Mouse (Mus musculus) splenic B cell, adult 2 months (primary cell): ENCODE measurements around the gene Rlbp1.

Source experiments
- DNase-seq: peaks from one replicate; pipeline ENCODE4 v3.0.0-alpha.2; 2011; ENCODE audit warnings: low read depth, low spot score
- H3K27me3 ChIP-seq: 2 replicates; pipeline ENCODE4 v1.6.1; 2012; ENCODE audit warnings: mild to moderate bottlenecking, low read length, moderate library complexity, mixed read lengths; ENCODE audit not compliant: control insufficient read depth, poor library complexity, insufficient read depth, severe bottlenecking
- H3K36me3 ChIP-seq: 2 replicates; pipeline ENCODE4 v1.6.1; 2012; ENCODE audit warnings: mild to moderate bottlenecking, low read length, moderate library complexity, mixed read lengths; ENCODE audit not compliant: control insufficient read depth, poor library complexity, insufficient read depth, severe bottlenecking

Gene Rlbp1

DNA sequence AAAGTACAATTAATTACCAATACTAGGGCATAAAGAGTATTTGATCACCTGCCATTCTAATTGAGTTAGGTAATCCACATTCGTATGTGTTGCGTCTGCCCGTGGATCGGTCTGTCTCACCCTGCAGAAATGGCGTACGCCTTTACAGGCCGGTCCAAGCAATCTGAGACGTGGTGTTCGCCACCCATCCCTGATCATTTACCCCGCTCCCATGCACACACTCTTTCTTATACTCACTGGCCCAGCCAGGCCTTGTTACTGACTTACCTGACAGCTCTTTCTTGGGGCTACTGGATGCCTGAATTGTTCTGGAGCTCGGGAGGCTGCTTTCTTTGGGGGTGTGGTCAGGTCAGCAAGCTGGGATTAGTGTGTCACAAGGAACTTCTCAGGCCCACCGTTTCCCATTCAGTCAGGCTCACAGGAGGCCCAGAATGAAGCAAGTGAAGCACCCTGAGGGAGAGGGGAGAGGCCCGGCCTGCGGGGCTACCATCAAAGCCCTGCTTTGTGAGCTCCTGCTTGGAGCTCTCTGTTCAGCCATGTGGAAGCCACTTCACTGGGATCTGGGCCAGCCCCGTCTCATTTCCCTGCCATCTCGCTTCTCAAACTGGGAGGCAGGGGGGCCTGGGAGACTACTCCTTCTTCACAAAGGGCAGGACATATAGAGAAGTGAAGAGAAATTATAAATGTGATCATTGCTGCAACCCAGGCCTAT, at the start of gene Rlbp1:
TSS of gene Rlbp1 (minus strand) at position 627 of the 712 bp plus-strand sequence.
- no peak for DNase-seq
- Histone ChIP-seq H3K27me3 (no peaks in the 10 kb centered on the region), H3K36me3 (no peaks in the 10 kb centered on the region)

DNA sequence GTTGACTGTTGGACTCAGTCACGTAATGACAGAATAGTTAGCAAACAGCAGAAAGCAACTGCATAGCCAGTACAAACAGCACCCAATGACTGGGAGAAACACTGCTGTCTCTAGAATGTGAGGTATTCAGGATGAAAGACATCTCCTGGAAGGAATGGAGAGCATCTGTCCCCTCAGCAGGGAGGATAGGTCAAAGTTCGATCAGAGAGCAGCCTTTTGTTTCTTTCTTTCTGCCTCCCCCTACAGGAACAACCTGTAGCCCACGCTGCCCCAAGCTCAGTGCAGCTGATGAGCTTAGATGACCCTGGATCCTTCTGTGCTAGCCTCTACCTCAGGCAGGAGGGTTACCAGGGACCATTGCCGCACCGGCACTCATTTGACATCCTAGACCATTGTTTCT, 41.4 kb upstream of the Rlbp1 start:
- no peak for DNase-seq
- H3K36me3 ChIP-seq: no peaks in the 10 kb centered on the region
- no peaks in the 10 kb centered on the region for H3K27me3 ChIP-seq

DNA sequence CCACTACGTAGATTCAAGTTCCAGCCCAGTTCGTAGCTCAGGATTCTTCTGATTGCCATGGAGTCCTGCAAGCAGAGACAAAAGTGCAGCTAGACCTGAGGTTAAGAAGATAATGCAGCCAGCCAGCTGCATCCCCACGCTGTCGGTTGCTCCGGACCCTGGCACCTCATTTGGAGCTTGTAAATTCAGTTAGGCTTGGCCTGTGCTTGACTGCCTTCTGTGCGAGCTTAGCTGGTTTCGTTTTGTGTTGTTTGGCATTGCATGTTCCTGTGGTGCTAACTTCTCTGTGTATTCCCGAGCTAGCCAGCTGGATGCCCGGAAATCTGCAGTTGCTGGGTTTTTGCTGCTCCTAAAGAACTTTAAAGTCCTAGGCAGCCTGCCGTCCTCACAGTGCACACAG, 39.0 kb upstream of the Rlbp1 start:
- DNase-seq: no peak
- H3K27me3 ChIP-seq: no peaks in the 10 kb centered on the region
- H3K36me3 ChIP-seq: no peaks in the 10 kb centered on the region

DNA sequence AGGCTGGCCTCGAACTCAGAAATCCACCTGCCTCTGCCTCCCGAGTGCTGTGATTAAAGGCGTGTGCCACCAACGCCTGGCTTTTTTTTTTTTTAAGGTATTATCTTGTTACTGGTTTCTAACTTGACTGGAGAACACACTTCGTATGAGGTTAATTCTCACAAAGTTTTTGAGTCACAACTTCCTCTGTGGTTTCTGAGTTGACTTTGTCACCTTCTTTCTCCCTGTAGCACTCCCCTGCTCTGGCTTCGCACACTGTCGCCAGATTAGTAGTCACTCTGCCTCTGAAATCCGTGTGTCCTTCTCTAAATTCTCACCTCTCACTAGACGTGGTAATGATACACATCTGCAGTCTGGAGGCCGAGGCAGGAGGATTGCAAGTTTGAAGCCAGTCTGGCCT, 36.0 kb upstream of the Rlbp1 start:
- Histone ChIP-seq H3K36me3 (no peaks in the 10 kb centered on the region), H3K27me3 (no peaks in the 10 kb centered on the region)
- DNase-seq: no peak

DNA sequence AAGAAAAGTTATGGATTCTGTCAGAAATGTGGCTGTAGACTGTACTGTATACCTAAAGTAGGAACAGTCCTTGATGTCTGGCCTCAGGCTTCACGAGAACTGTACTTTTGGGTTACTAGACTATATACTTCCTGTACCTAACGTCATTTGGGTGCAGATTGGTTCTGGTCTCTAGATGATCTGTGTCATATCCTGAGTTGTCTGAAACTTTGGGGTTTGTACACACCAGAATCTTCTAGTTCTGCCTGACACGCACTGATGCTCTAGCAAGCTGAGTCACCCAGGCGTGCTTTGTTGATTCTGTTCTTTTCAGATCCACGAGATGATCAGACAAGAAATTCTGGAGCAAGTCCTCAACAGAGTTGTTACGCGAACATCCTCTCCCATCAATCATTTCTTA, 33.1 kb upstream of the Rlbp1 start:
- DNase-seq: peak; percentile 34
- no peaks in the 10 kb centered on the region for H3K36me3 ChIP-seq
- H3K27me3 ChIP-seq: no peaks in the 10 kb centered on the region

DNA sequence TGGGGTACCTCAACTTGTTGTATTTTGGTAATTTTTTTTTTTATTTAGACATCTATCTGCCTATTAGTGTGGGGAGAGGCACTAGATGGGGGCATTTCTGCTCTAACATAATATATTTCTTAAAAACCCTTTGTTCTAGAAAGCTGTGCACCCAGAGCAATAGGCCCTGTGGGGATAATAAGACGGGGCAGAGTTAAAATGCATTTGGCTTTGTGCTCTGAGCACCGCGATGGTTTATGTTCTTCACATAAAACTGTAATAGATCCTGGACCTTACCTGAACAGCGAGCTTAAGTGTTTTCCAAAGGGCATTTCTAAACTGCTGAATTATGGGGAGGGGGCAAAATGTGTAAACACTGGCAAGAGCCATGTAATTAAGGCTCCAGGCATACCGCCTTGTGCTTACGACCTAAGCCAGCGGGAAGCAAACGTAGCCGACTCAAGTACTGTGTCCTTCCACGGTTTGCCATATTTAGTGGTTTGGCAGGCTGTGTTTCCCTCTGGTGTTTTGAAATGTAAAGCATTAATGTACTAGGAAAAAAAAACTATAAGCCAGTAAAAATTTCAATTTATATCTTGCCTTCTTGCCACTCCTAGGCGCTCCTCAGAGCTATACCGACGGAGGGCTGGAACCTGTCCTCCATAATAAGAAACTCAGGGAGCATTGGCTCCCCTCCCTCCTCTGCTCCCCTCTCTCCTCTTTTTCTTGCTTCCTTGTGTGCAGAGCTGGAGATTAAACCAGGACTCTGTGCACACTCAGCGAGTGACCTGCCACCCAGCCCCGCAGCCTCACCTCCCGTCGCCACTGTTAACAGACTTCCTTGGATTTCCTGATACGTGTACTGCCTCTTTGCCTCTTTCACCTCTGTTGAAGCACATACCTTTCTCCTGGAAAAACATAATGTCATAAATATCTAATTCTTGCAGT, 27.9 kb upstream of the Rlbp1 start:
- DNase-seq: no peak

DNA sequence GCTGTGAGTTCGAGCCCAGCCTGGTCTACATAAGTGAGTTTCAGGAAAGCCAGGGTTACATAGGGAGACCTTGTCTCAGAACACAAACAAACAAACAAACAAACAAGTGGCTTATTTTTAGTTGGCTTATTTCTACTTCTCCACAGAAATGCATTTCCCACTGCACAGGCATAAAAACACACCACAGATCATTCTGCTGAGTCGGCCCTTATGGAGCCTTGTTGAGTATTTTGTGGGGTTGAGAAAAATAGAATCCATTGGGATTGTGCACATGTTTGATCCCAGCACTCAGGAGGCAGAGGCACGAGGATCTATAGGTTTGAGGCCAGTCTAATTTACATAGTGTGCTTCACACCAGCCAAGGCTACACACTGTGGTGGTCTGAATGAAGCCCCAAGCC, 13.4 kb upstream of the Rlbp1 start:
- DNase-seq: no peak
- no peaks in the 10 kb centered on the region for H3K27me3 ChIP-seq
- H3K36me3 ChIP-seq: no peaks in the 10 kb centered on the region

More for the DNA sequence above, 27.9 kb upstream of the Rlbp1 start:
- no peaks in the 10 kb centered on the region for H3K36me3 ChIP-seq
- H3K27me3 ChIP-seq: no peaks in the 10 kb centered on the region

DNA sequence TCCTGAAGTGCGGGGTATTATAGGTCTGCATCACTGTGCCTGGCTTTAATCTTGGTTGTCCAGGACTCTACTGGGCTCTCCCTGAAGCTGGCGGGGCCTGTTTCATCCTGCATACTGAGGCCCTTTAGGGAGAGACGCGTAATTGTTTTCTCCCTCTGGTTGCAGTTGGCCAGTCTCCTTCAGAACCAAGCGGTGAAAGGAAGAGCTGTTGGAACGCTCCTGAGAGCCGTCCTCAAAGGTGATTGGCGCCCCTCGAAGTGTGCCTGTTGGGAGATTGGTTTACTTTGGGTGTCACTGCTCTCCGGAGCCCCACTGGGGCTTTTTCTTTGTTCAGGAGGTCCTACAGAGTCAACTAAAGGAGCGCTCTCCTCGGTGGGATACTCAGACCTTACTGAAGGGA, 12.1 kb upstream of the Rlbp1 start:
- DNase-seq: no peak
- no peaks in the 10 kb centered on the region for H3K27me3 ChIP-seq
- no peaks in the 10 kb centered on the region for H3K36me3 ChIP-seq

DNA sequence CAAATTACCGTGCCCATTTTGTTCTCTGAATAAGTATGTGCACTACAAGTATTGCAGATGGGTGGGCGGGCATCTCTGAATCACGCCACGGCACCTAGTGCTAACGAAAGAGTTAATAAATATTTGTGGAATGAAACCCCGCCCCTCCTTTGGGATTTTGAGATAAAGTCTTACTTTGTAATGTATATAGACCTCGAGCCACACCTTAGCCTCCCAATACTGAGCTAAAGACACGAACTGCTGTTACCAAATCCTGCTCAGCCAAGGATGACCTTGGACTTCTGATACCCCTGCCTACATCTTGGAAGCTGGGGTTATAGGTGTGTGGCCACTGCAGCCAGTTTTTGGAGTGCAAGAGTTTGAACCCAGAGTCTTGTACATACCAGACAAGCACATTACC, 11.6 kb upstream of the Rlbp1 start:
- Histone ChIP-seq H3K27me3 (no peaks in the 10 kb centered on the region), H3K36me3 (no peaks in the 10 kb centered on the region)
- no peak for DNase-seq

DNA sequence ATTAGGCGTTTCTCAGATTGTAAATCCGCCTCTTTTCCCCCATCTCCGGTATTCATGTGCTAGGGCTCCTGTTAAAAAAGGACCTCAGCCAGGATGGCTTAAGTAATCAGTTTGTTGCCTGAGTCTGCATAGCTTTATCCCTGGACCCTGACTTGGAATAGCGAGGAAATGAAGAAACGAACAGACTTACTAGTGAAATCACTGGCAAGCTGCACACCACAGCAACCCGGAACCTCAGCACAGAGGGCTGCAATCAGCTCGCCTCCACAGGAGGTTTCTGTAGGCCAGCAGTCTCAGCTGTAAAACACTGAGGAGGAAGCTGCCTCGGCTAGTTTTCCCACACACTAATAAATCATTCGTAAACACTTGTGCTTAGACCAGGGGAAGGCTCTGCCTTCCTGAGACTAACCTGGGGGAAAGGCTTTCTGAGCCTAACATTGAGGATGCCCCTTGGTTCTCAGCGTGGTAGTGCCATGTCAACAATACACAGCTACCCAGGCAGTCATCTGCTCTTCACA, 10.7 kb upstream of the Rlbp1 start:
- no peaks in the 10 kb centered on the region for H3K27me3 ChIP-seq
- no peaks in the 10 kb centered on the region for H3K36me3 ChIP-seq
- DNase-seq: no peak

DNA sequence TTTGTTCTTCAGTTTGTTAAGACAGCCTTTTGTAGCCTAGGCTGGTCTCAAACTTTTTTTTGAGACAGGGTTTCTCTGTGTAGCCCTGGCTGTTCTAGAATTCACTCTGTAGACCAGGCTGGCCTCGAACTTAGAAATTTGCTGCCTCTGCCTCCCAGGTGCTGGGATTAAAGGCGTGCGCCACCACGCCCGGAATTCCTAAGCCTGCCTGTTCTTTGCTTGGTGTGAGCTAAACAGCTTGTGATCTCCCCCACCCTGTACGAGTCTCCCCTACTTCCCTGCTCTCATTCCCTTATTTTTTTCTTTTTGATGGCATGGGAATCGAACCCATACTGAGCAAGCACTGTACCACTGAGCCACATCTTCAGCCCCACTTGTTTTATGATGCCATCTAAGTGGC, 8.3 kb upstream of the Rlbp1 start:
- Histone ChIP-seq H3K36me3 (no peaks in the 10 kb centered on the region), H3K27me3 (no peaks in the 10 kb centered on the region)
- no peak for DNase-seq

DNA sequence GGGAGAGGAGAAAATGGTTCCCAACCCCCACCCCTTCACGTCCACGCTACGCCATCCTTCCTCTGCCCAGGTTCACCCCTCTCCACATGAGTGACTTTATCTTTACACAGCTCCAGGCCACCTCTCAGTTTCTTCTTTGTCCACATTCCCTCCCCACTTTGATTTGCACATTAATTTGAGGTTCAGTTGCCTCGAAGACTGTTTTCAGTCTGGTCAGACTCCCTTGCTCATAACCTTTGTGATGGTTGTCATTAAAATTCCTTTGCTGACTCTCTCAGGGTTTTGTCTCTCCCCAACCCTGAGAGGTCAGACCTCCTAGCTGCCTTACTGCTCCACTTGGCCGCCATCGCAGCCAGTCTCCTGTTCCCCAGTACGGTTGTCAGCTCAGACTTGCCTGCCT, 7.8 kb upstream of the Rlbp1 start:
- no peaks in the 10 kb centered on the region for H3K27me3 ChIP-seq
- no peak for DNase-seq
- H3K36me3 ChIP-seq: no peaks in the 10 kb centered on the region

DNA sequence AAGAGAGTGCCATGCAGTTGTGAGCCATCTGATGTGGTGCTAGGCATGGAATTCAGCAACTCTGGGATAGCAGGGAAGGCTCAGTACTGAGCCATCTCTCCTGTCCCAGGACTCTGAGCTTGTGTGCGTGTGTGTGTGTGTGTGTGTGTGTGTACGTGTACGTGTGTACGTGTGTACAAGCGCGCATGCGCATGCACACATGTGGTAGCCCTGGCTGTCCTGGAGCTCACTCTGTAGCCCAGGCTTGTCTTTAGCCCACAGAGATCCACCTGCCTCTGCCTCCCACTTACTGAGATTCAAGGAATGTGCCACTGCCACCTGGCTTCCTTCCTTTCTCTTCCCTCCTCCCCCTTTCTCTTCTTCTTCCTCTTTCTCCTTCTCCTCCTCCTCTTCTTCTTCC, 7.1 kb upstream of the Rlbp1 start:
- DNase-seq: no peak
- Histone ChIP-seq H3K27me3 (no peaks in the 10 kb centered on the region), H3K36me3 (no peaks in the 10 kb centered on the region)

DNA sequence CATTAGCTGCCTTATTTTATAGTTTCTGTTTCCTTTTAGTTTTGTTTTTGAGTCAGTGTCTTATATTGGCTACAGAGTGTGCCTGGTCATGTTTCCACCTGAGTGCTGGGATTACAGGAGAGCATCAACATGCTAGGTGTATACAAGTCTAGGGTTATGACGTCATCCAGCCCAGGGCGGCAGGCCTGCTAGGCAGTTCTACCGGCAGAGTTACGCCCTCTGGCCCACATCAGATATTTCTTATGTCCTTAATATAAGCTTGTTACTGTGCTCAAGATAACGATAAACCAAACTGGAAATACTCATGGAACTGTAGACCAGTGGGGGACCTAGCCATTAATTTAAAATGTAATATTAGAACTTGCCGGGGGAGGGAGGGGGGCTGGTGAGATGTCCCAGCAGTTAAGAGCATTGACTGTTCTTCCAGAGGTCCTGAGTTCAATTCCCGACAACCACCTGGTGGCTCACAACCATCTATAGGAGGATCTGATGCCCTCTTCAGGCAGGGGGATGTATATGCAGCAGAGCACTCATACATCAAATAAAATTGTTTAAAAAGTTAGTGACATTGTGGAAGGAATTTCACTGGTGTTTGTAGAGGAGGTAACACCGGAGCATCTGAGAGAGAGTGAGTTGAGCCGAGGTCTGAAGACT, 6.1 kb upstream of the Rlbp1 start:
- peak; percentile 63 for DNase-seq
- Histone ChIP-seq H3K27me3 (no peaks in the 10 kb centered on the region), H3K36me3 (no peaks in the 10 kb centered on the region)
